Mouse (Mus musculus) urinary bladder, adult 18-20 months (tissue): Measurements from ENCODE around the gene Coa6.
A peak's percentile ranks its signal among the peaks of the same experiment; 100 is the strongest.
"Not testable (repeated sequence)": the region's sequence is repeated elsewhere in the genome, so short reads cannot be mapped to it uniquely, and the experiment has no call there.

Experiments
- DNase-seq, 2 experiments: peaks; one replicate each; pipeline ENCODE4 v3.0.0; 2022; ENCODE audit warnings: low spot score in 2 of 2, mixed read lengths in 2 of 2

Gene Coa6

DNA sequence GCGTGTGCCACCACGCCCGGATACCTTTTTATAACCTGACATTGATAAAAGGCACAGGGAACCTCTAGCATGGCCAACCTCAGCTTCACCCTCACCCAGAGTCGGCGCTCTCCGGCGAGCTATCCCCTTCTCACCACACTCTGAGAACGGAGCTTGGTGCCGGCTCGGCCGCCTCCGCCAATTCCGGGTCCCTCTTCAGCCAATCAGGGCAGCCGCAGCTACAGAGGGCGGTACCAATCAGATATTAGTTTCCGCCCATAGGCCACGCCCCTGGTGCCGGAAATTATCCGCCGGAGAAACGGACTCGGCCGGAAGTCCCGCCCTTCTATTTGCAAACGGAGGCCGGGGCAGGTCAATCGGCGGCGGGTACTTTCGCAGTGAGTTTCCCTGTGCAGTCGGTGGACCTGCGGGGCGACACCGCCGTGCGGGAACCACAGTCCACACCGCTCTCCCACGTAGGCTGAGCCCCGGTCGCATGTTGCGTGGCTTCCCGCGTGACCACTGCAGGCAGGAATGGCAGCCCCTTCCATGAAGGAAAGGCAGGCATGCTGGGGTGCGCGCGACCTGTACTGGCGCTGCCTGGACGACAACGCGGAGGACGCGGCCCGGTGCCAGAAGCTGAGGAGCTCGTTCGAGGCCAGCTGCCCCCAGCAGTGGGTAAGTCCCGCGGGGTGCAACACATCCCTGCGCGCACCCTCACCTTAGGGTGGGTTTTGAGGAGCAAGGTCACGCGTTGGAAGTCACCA is at the start of gene Coa6:
Gene Coa6 (plus strand): TSS at position 342 of the 746 bp plus-strand sequence.
- DNase-seq = peak; percentile 96 to 98

- no peak for DNase-seq
Measured at GRCm38 (mm10) chr8:126379580-126379979, 42.7 kb upstream of the Coa6 start.

- DNase-seq = no peak
Measured at GRCm38 (mm10) chr8:126380141-126380540, 42.2 kb upstream of the Coa6 start.

DNA sequence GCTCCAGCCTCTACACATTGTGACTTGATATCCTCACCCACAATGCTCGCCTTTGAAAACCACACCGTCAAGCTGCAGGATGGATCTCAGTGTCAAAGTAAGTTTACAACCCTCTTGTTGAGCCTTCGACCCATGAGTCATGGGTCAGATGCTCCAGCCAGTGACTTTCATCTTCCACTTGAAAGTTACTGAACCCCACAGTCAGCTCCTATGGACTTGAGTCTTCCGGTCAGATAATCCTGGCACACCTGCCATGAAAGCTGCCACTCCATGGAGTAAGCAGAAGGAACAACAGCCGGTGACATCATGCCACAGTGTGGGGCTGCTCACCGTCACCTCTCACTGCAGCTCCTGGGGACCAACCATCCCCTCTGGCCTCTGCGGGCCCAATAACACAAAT is 41.0 kb upstream of the Coa6 start:
- DNase-seq = no peak

DNA sequence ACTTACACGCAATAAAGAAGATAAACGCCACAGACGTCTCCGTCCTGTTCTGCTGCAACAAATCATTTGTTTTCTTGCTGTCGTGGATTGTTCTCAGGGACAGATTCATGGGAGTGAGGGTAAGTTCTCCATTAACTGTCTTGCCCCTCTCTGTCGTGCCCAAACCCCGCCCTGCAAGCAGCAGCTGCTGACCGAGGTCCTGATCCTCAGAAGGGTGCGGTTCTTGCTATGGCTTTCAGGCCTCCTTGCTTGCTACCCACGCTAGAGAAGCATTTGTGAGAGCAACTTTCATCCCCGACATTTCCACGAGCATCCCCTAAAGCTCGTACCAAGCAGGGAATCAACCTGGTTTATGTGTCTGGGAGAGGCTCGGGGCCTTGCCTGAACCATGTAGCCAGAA is 40.1 kb upstream of the Coa6 start:
- no peak for DNase-seq

GRCm38 (mm10) chr8:126382749-126383148 is 39.6 kb upstream of the Coa6 start:
- DNase-seq = no peak

DNA sequence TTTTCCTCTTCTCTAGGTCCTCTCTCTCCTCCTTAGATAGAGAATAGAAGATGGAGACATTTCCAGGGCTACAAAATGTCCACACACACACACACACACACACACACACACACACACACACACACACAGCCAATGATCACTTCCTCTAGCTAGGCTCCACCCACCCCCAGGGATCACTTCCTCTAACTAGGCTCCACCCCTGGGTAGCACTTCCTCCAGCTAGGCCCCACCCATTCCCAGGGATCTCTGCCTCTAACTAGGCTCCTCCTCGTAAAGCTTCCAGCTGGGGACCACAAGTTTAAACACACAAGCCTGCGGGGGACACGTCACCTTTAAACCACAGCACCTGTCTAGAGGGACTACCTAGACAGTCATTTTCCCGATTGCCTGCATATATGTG is 34.7 kb upstream of the Coa6 start:
- no peak for DNase-seq

- no peak for DNase-seq
Measured at GRCm38 (mm10) chr8:126391541-126391940, 30.8 kb upstream of the Coa6 start.

DNA sequence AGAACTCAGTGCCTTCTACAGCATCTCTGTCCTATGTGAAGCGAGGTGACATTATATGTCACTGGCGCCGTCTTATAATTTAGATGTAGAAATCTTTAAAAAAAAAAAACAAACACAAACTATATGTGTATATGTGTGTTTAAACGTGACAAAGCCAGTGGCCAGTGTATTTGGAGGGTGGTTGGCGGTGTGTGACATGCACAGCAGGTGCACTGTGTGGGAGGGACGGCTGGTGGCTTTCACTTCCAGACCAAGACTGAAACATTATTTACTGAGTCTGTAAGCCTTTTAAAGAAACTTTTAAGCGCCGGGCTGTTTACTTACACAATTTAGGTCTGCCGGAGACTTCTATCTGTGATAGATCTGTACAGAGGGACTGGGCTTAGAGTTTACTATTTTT is 26.9 kb upstream of the Coa6 start:
- DNase-seq = no peak

- DNase-seq = no peak
Measured at GRCm38 (mm10) chr8:126395917-126396316, 26.4 kb upstream of the Coa6 start.

DNA sequence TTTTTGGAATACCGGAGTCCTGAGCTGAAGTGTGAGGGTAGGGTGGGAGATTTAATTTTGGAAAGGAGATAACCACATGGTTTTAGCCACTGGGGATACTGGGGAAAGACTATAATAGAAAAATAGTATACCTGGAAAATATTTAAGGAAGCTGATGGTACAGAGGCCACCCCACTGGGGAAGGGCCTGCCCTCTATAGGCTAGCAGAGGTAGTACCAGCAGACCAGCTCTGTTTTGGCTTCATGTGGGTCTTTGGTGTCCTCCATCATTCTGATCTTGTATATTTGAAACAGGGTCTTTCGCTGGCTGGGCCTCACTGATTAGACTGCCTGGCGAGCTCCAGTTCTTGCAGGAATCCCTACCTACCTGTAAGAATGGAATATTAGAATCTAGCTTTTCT is 24.0 kb upstream of the Coa6 start:
- no peak for DNase-seq

DNA sequence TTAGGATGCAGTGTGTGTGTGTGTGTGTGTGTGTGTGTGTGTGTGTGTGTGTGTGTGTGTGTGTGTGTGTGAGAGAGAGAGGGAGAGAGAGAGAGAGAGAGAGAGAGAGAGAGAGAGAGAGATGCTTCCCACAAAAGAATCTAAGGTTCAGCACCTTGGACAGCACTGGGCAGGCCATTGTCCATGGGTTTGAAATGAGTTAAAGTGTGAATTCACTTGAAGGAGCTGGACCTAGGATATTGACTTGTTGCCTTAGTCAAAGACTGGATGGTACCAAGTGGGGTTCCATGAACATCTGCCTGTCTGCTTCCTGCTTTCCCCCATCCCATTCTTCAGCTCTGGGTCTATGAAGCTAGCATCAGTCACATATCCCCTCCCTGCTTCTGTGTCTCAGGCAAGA is 17.8 kb upstream of the Coa6 start:
- DNase-seq = not testable (repeated sequence)

DNA sequence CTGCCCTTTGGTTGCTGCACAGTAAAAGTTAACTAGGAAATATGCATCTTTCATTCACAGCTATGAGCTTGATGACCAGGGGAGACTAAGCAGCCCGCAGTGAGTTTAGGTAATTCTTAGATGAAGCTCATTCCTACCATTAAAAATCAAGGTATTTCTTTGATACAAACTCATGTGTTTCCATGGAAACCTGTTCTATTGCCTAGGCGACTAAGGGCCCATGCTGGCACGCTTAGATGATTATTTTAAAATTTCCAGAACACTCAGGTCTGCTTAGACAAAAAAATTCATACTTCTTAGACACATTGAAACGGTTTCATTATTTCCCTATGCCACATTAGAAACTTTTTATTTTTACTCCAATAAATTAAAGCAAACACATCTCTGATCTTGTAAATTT is 17.3 kb upstream of the Coa6 start:
- no peak for DNase-seq

- DNase-seq = no peak
Measured at GRCm38 (mm10) chr8:126420834-126421233, 1.5 kb upstream of the Coa6 start.

DNA sequence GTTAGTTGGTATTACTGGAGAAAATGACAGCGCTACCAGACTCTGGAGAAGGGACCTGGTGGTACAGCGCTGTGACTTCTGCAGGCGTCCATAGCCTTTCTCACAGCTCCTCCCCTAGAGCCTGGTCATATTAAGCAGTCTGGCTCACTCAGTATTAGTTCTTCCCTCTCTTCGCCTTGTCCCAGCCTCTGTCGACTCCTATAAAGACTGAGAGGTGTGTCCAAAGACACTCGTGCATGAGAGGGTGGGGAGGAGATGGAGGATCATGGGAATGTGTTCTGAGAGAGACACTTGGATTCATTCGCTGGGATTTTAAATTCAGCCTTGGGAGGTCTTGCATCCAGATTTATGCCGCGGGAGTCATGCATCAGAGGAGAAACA is 595 bp downstream of the Coa6 start:
- DNase-seq = no peak

- DNase-seq = no peak
Measured at GRCm38 (mm10) chr8:126424163-126424562, 1.8 kb downstream of the Coa6 start.

- no peak for DNase-seq
Measured at GRCm38 (mm10) chr8:126424946-126425345, 2.6 kb downstream of the Coa6 start.

GRCm38 (mm10) chr8:126429635-126430034 is 7.3 kb downstream of the Coa6 start:
- DNase-seq = no peak

DNA sequence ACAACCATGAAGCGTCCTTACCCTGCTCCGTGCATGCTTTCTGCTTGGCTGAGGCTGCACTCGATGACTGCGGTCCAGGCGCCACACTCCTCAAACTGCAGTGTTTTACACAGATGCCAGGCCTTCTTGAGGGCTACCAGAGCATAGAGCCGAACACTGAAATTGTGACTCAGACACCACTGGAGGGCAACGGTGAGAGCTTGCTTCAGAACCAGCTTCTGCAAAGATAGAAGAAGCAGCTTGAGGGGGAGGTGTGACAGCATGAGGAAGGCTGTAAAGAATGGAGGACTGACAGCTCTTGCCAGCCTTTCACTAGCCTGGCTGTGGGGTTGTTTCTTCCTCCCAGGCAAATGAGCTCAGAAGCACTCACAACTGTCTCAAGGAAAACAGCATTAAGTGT is 11.5 kb downstream of the Coa6 start:
- no peak for DNase-seq

- no peak for DNase-seq
Measured at GRCm38 (mm10) chr8:126438937-126439336, 16.6 kb downstream of the Coa6 start.

- DNase-seq = no peak
Measured at GRCm38 (mm10) chr8:126451158-126451557, 28.8 kb downstream of the Coa6 start.

DNA sequence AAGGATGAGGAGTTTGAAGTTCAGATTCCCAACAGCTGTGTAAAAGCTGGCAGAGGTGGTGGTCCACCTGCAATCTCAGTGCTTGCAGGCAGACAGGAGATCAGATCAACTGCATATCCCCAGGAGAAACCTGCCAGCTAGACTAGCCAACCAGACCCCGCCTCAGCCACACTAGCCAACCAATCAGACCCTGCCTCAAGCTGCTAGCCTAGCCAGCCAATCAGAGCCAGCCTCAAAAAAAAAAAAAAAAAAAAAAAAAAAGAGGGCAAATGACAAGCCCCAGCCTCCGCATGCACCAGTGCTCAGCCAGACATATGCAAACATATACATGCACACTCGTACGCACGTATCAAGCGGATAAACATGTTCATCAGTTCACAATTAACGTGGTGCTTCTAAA is 33.1 kb downstream of the Coa6 start:
- no peak for DNase-seq

GRCm38 (mm10) chr8:126460274-126460673 is 38.0 kb downstream of the Coa6 start:
- peak in 1 of 2 experiments; percentile 14 for DNase-seq

DNA sequence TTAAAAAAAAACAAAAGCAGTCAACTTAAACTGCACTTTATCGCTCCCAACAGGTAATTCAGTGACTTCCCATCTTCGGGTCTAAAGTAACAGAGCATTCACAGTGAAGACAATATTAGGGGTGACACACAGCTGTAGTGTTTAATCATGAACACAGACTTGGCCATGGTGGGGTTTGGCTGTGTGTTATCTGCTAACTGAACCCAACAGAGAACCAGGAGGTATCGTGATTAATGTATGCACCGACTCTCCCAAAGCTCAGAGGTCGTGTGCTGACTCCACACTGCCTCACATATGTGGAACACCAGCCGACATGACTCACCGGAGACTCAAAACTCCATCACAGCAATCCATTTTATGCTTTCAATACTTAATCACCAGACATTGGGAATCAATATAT is 39.4 kb downstream of the Coa6 start:
- no peak for DNase-seq
